Mouse (Mus musculus): ENCODE measurements around the gene Ccdc181.

DNA sequence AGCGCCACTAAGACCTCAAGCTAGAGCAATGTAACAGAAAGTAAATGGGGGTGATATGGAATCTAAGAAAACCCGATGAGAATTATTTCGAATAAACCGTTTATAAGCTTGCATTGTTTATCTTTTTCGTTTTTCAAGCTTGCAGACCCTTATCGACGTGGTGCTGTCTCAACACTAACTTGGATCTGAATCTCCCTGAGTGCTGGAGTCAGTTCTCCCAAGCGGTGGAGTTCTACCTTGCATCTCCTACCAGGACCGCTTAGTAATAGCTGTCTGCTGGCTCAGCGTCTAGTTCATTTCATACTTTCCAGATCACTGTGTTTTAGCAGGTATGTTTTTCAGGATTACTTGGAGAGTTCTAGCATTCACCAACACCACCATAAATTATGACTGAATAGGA lies 32.5 kb downstream of the Ccdc181 start:
- TF ChIP-seq CTCF (IDR thresholded peaks at IDR 0.05; ENCODE audit: low read depth) (no peak), EP300 (IDR thresholded peaks at IDR 0.05; ENCODE audit: low read depth) (no peak)

Data from liver, postnatal 0 days (tissue).